Mouse (Mus musculus): ENCODE results near the gene Serinc4. TPM values are rescaled to one million over a fixed set of nuclear protein-coding genes. Genes with fewer than 3 reads are reported as not detected.

The Serinc4 gene
- polyA plus RNA-seq, 2 experiments: 0.70 to 1.1 TPM

GRCm38 (mm10) chr2:121440834-121441605 lies 15.6 kb downstream of the Serinc4 start:
- Histone ChIP-seq H3K9me3 (ENCODE audit: control insufficient read depth, low read length) (no peaks in the 10 kb centered on the region), H3K9ac (ENCODE audit: low read depth, low read length, severe bottlenecking) (no peak overlapping the region), H3K27ac (replicated peaks; ENCODE audit: low read depth, low read length) (no peak overlapping the region), H3K27me3 (ENCODE audit: control insufficient read depth, insufficient read depth, low read length) (no peaks in the 10 kb centered on the region), H3K4me3 (replicated peaks; ENCODE audit: low read length) (no peak overlapping the region), H3K36me3 (ENCODE audit: control insufficient read depth, insufficient read depth, low read length) (peaks cover 33% of the 10 kb centered on the region), H3K4me1 (ENCODE audit: control insufficient read depth, insufficient read depth, low read length) (peaks cover 12% of the 10 kb centered on the region; the same call in 1 of the 2 replicates), H3K4me2 (replicated peaks; ENCODE audit: low read depth, low read length, severe bottlenecking) (no peak overlapping the region; the same call in 1 of the 2 replicates)
- TF ChIP-seq POLR2A (IDR thresholded peaks at IDR 0.05; ENCODE audit: borderline replicate concordance, extremely low read depth, insufficient read depth, insufficient read length): no peak
- WGBS: 61% methylated on average over 5 of the region's 5 CpGs
- ATAC-seq (ENCODE audit: low FRiP score, low read depth) (no peak), DNase-seq (ENCODE audit: low spot score) (no peak)

GRCm38 (mm10) chr2:121439746-121440145 lies 16.8 kb downstream of the Serinc4 start:
- no peaks in the 10 kb centered on the region for H3K27me3 ChIP-seq (ENCODE audit: control insufficient read depth, insufficient read depth, low read length)
- no peak for TF ChIP-seq POLR2A (IDR thresholded peaks at IDR 0.05; ENCODE audit: borderline replicate concordance, extremely low read depth, insufficient read depth, insufficient read length)
- H3K27ac ChIP-seq (replicated peaks; ENCODE audit: low read depth, low read length): no peak overlapping the region
- DNase-seq (ENCODE audit: low spot score): no peak
- H3K4me1 ChIP-seq (ENCODE audit: control insufficient read depth, insufficient read depth, low read length): peaks cover 12% of the 10 kb centered on the region; the same call in 1 of the 2 replicates
- ATAC-seq (ENCODE audit: low FRiP score, low read depth): no peak
- H3K4me2 ChIP-seq (replicated peaks; ENCODE audit: low read depth, low read length, severe bottlenecking): no peak overlapping the region
- WGBS: 71% methylated on average over 4 of the region's 4 CpGs
- no peak overlapping the region for H3K9ac ChIP-seq (ENCODE audit: low read depth, low read length, severe bottlenecking)
- H3K4me3 ChIP-seq (replicated peaks; ENCODE audit: low read length): no peak overlapping the region
- peaks cover 45% of the 10 kb centered on the region for H3K36me3 ChIP-seq (ENCODE audit: control insufficient read depth, insufficient read depth, low read length)
- H3K9me3 ChIP-seq (ENCODE audit: control insufficient read depth, low read length): no peaks in the 10 kb centered on the region

- Histone ChIP-seq H3K36me3 (ENCODE audit: control insufficient read depth, insufficient read depth, low read length) (peaks cover 94% of the 10 kb centered on the region), H3K4me2 (replicated peaks; ENCODE audit: low read depth, low read length, severe bottlenecking) (no peak overlapping the region), H3K9me3 (ENCODE audit: control insufficient read depth, low read length) (no peaks in the 10 kb centered on the region), H3K27me3 (ENCODE audit: control insufficient read depth, insufficient read depth, low read length) (no peaks in the 10 kb centered on the region), H3K4me1 (ENCODE audit: control insufficient read depth, insufficient read depth, low read length) (no peaks in the 10 kb centered on the region), H3K27ac (replicated peaks; ENCODE audit: low read depth, low read length) (no peak overlapping the region), H3K9ac (ENCODE audit: low read depth, low read length, severe bottlenecking) (no peak overlapping the region), H3K4me3 (replicated peaks; ENCODE audit: low read length) (no peak overlapping the region)
- DNase-seq (ENCODE audit: low spot score): no peak
- WGBS: 100% methylated on average over 1 of the region's 1 CpGs
- no peak for ATAC-seq (ENCODE audit: low FRiP score, low read depth)
- no peak for TF ChIP-seq POLR2A (IDR thresholded peaks at IDR 0.05; ENCODE audit: borderline replicate concordance, extremely low read depth, insufficient read depth, insufficient read length)
Observed at GRCm38 (mm10) chr2:121434854-121435253, 21.7 kb downstream of the Serinc4 start.

GRCm38 (mm10) chr2:121425890-121426289 lies 30.7 kb downstream of the Serinc4 start:
- no peaks in the 10 kb centered on the region for H3K4me1 ChIP-seq (ENCODE audit: control insufficient read depth, insufficient read depth, low read length)
- 92% methylated on average over 2 of the region's 2 CpGs for WGBS
- DNase-seq (ENCODE audit: low spot score) (no peak), ATAC-seq (ENCODE audit: low FRiP score, low read depth) (no peak)
- TF ChIP-seq POLR2A (IDR thresholded peaks at IDR 0.05; ENCODE audit: borderline replicate concordance, extremely low read depth, insufficient read depth, insufficient read length): no peak
- no peak overlapping the region for H3K4me2 ChIP-seq (replicated peaks; ENCODE audit: low read depth, low read length, severe bottlenecking)
- H3K36me3 ChIP-seq (ENCODE audit: control insufficient read depth, insufficient read depth, low read length): peaks cover 94% of the 10 kb centered on the region
- H3K9ac ChIP-seq (ENCODE audit: low read depth, low read length, severe bottlenecking): no peak overlapping the region
- H3K27me3 ChIP-seq (ENCODE audit: control insufficient read depth, insufficient read depth, low read length): no peaks in the 10 kb centered on the region
- H3K9me3 ChIP-seq (ENCODE audit: control insufficient read depth, low read length): no peaks in the 10 kb centered on the region
- H3K27ac ChIP-seq (replicated peaks; ENCODE audit: low read depth, low read length): no peak overlapping the region
- H3K4me3 ChIP-seq (replicated peaks; ENCODE audit: low read length): no peak overlapping the region

GRCm38 (mm10) chr2:121423166-121423565 lies 33.4 kb downstream of the Serinc4 start:
- no peaks in the 10 kb centered on the region for H3K4me1 ChIP-seq (ENCODE audit: control insufficient read depth, insufficient read depth, low read length)

More at GRCm38 (mm10) chr2:121423166-121423565, 33.4 kb downstream of the Serinc4 start:
- WGBS: 91% methylated on average over 2 of the region's 2 CpGs
- H3K9ac ChIP-seq (ENCODE audit: low read depth, low read length, severe bottlenecking): no peak overlapping the region
- no peaks in the 10 kb centered on the region for H3K27me3 ChIP-seq (ENCODE audit: control insufficient read depth, insufficient read depth, low read length)
- H3K36me3 ChIP-seq (ENCODE audit: control insufficient read depth, insufficient read depth, low read length): peaks cover 88% of the 10 kb centered on the region
- no peak overlapping the region for H3K4me2 ChIP-seq (replicated peaks; ENCODE audit: low read depth, low read length, severe bottlenecking)
- no peak overlapping the region for H3K27ac ChIP-seq (replicated peaks; ENCODE audit: low read depth, low read length)
- H3K4me3 ChIP-seq (replicated peaks; ENCODE audit: low read length): no peak overlapping the region
- H3K9me3 ChIP-seq (ENCODE audit: control insufficient read depth, low read length): no peaks in the 10 kb centered on the region
- ATAC-seq (ENCODE audit: low FRiP score, low read depth) (no peak), DNase-seq (ENCODE audit: low spot score) (no peak)
- no peak for TF ChIP-seq POLR2A (IDR thresholded peaks at IDR 0.05; ENCODE audit: borderline replicate concordance, extremely low read depth, insufficient read depth, insufficient read length)
